Mouse (Mus musculus) C2C12 (cell line): Measurements from ENCODE around the gene Prkar2b. TPM values are rescaled to one million over a fixed set of nuclear protein-coding genes. Genes with fewer than 3 reads are reported as not detected.

ENCODE experiments used
- H3K27me3 ChIP-seq: one replicate; pipeline ENCODE4 v1.6.1; 2011; ENCODE audit not compliant: control insufficient read depth, insufficient read depth, insufficient read length
- H3K36me3 ChIP-seq: one replicate; pipeline ENCODE4 v1.6.1; 2011; ENCODE audit not compliant: control insufficient read depth, insufficient read depth
- H3K4me3 ChIP-seq: one replicate; pipeline ENCODE4 v1.5.1; 2011; ENCODE audit warnings: mild to moderate bottlenecking, control low read depth; ENCODE audit not compliant: poor library complexity, insufficient read depth, severe bottlenecking
- H3K79me2 ChIP-seq: one replicate; pipeline ENCODE4 v1.6.1; 2011; ENCODE audit not compliant: control insufficient read depth, insufficient read depth
- H3K79me3 ChIP-seq: one replicate; pipeline ENCODE4 v1.6.1; 2011; ENCODE audit warnings: low read depth, control low read depth
- H3ac ChIP-seq: one replicate; pipeline ENCODE3; 2011; ENCODE audit warnings: low read depth; ENCODE audit not compliant: control insufficient read depth, insufficient read length
- CEBPB ChIP-seq: IDR thresholded peaks from one replicate; pipeline ENCODE4 v1.6.1; 2011; ENCODE audit warnings: low read depth, mild to moderate bottlenecking, control low read depth, moderate library complexity
- CTCF ChIP-seq: IDR thresholded peaks from one replicate; pipeline ENCODE4 v1.5.1; 2011; ENCODE audit not compliant: control insufficient read depth, insufficient read depth, insufficient read length
- FOSL1 ChIP-seq: IDR thresholded peaks from one replicate; pipeline ENCODE4 v1.8.0; 2011; ENCODE audit warnings: mild to moderate bottlenecking, low read length; ENCODE audit not compliant: poor library complexity, insufficient read depth, severe bottlenecking
- MAX ChIP-seq: IDR thresholded peaks from one replicate; pipeline ENCODE4 v1.6.1; 2011; ENCODE audit warnings: mild to moderate bottlenecking, control low read depth
- MYOD1 ChIP-seq: IDR thresholded peaks from one replicate; pipeline ENCODE4 v1.6.1; 2011; ENCODE audit warnings: low read depth; ENCODE audit not compliant: control insufficient read depth, insufficient read length
- MYOG ChIP-seq: IDR thresholded peaks from one replicate; pipeline ENCODE4 v1.6.1; 2011; ENCODE audit not compliant: control insufficient read depth, insufficient read length; ENCODE audit errors: extremely low read depth
- USF1 ChIP-seq: IDR thresholded peaks from one replicate; pipeline ENCODE4 v1.6.1; 2011; ENCODE audit warnings: low read depth, mild to moderate bottlenecking, control low read depth, moderate library complexity
- polyA plus RNA-seq: library from polyadenylated mRNA; unstranded; fragments of >200 nt; fragmentation: generic; extraction: Trizol; gene quantifications from one replicate; pipeline ENCODE4 v1.2.1, GENCODE M21; 2012; ENCODE audit warnings: missing spikeins

Gene Prkar2b
- polyA plus RNA-seq, 1 experiment = 33.1 TPM

- peaks cover 15% of the 10 kb centered on the region for H3K36me3 ChIP-seq
- TF ChIP-seq MYOD1 (no peak), CEBPB (no peak), MAX (no peak), MYOG (no peak), FOSL1 (no peak), CTCF (no peak), USF1 (no peak)
- no peaks in the 10 kb centered on the region for H3K79me3 ChIP-seq
- no peak overlapping the region for H3ac ChIP-seq
- H3K79me2 ChIP-seq = no peaks in the 10 kb centered on the region
- no peak overlapping the region for H3K4me3 ChIP-seq
- no peaks in the 10 kb centered on the region for H3K27me3 ChIP-seq
Observed at GRCm38 (mm10) chr12:31920464-31921405, 140.4 kb downstream of the Prkar2b start.

GRCm38 (mm10) chr12:31917245-31917644 is 143.9 kb downstream of the Prkar2b start:
- no peak overlapping the region for H3ac ChIP-seq
- no peaks in the 10 kb centered on the region for H3K79me3 ChIP-seq
- no peak overlapping the region for H3K4me3 ChIP-seq
- H3K79me2 ChIP-seq = no peaks in the 10 kb centered on the region
- no peaks in the 10 kb centered on the region for H3K27me3 ChIP-seq
- TF ChIP-seq USF1 (no peak), CEBPB (no peak), MYOG (no peak), CTCF (no peak), FOSL1 (no peak)
- H3K36me3 ChIP-seq = no peaks in the 10 kb centered on the region

- H3ac ChIP-seq = no peak overlapping the region
- no peaks in the 10 kb centered on the region for H3K36me3 ChIP-seq
- H3K4me3 ChIP-seq = no peak overlapping the region
- no peaks in the 10 kb centered on the region for H3K79me2 ChIP-seq
- H3K79me3 ChIP-seq = no peaks in the 10 kb centered on the region
- no peak for TF ChIP-seq FOSL1
- no peak for TF ChIP-seq MAX
- no peak for TF ChIP-seq USF1
- no peak for TF ChIP-seq CTCF
- H3K27me3 ChIP-seq = no peaks in the 10 kb centered on the region
Observed at GRCm38 (mm10) chr12:31916691-31917090, 144.4 kb downstream of the Prkar2b start.

GRCm38 (mm10) chr12:31913614-31914013 is 147.5 kb downstream of the Prkar2b start:
- H3K79me2 ChIP-seq = no peaks in the 10 kb centered on the region
- no peak for TF ChIP-seq MYOD1
- no peak for TF ChIP-seq FOSL1
- no peak for TF ChIP-seq MYOG
- no peak for TF ChIP-seq CTCF
- no peak for TF ChIP-seq CEBPB
- TF ChIP-seq MAX = no peak
- no peak for TF ChIP-seq USF1

GRCm38 (mm10) chr12:31912966-31913551 is 148.0 kb downstream of the Prkar2b start:
- no peaks in the 10 kb centered on the region for H3K79me2 ChIP-seq
- H3ac ChIP-seq = no peak overlapping the region
- H3K79me3 ChIP-seq = no peaks in the 10 kb centered on the region
- H3K4me3 ChIP-seq = no peak overlapping the region
- no peaks in the 10 kb centered on the region for H3K27me3 ChIP-seq
- H3K36me3 ChIP-seq = no peaks in the 10 kb centered on the region
- TF ChIP-seq CEBPB (no peak), FOSL1 (no peak), MAX (no peak), CTCF (no peak), USF1 (no peak), MYOD1 (no peak)

More at GRCm38 (mm10) chr12:31913614-31914013, 147.5 kb downstream of the Prkar2b start:
- H3K27me3 ChIP-seq = no peaks in the 10 kb centered on the region
- no peak overlapping the region for H3K4me3 ChIP-seq
- no peaks in the 10 kb centered on the region for H3K79me3 ChIP-seq
- no peaks in the 10 kb centered on the region for H3K36me3 ChIP-seq
- no peak overlapping the region for H3ac ChIP-seq

Other genes with a start within 250 kb of the Prkar2b start
- gene Hbp1, start 110.8 kb downstream of the Prkar2b start, polyA plus RNA-seq = 9.6 TPM
- gene Pik3cg, start 147.4 kb upstream of the Prkar2b start, polyA plus RNA-seq = not detected